Mouse (Mus musculus): Measurements from ENCODE around the gene Fign.

Gene Fign

DNA sequence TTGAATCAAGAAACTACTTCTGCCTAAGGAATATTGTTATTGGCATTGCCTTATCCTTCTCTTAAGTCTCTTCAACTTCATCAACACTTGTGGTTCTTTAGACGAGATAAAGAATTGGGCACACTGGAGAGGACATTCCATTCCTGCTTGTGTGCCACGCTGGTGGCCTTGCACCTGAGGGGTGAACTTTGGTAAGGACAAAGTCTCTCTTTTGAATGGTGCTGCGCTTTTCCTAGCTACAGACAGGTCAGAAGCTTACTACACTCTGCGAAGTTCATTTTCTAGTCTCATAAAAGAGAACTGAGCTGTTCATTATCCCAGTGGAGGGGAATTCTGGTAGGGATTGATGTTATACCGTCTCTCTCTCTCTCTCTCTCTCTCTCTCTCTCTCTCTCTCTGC lies 38.4 kb downstream of the Fign start:
- no peak for DNase-seq (ENCODE audit: low read depth, low spot score)

DNA sequence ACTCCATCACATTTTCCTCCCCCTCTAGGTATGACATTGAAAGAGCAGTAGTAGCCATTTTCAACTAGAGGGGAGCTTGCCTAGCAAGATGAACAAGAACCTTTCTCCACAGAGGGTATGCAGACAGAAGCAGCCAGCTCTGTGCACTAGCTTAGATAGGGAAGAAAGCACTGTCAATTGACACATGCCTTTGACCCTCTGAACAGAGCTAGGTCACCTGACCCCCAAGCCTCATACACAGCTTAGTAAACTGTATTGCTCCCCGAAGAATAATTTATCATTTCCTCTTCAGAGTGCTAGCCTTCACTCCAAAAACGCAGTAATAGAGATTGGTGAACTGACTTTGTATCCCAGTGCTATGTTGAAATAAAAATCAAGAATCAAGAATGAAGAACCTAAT lies 49.7 kb downstream of the Fign start:
- no peak for DNase-seq (ENCODE audit: low read depth, low spot score)

DNA sequence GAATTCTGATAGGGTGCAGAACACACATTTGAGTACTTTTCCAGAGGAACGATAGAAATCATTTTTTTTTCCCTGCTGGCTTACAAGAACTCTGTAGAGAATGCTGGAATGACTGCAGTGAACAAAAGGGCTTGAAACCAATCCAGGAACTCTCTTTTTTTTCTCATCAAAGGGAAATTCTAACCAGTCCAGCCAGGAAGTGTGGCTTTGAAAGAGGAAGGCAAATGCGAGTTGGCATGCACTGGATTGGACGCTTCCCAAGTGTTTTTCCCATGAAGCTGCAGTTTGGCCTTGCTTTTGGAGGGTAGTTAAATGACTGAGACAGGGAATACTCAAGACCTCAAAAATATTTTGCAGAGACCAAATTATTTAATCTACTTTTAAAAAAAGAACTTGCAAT lies 54.7 kb downstream of the Fign start:
- no peak for DNase-seq (ENCODE audit: low read depth, low spot score)

DNA sequence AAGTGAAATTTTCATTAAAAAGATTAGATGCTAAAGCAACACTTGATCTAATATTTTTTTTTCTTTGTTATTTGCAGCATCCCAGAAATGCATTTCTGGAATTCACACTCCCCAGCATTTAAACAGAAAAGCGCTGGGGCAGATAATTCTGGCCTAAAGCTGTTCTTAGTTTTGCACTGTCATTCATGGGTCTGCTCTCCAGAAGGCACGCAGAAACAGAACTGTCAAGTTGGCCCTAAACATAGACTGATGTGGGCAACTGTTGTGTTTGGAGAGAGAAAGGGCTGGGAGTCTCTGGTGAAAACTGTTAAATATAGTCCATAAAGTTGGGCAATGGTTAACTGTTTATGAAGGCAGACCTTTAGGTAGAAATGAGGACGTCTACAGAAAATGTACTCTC lies 62.4 kb downstream of the Fign start:
- no peak for DNase-seq (ENCODE audit: low read depth, low spot score)

DNA sequence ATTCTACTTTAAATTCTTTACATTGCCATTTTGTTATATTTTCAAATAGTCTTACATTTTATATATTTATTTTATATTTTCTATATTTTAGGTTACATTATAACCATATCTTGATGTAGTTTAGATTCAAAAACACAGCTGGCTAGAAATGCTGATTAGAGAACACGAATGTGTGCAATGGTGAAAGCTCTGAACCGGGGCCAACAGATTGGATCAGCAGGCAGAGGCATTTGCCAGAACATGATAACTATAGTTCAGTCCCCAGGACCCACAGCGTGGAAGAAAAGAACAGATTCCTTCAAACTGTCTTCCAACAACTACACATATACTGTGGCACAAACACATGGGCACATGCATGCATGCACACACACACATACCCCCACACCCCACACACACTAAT lies 64.0 kb downstream of the Fign start:
- no peak for DNase-seq (ENCODE audit: low read depth, low spot score)

DNA sequence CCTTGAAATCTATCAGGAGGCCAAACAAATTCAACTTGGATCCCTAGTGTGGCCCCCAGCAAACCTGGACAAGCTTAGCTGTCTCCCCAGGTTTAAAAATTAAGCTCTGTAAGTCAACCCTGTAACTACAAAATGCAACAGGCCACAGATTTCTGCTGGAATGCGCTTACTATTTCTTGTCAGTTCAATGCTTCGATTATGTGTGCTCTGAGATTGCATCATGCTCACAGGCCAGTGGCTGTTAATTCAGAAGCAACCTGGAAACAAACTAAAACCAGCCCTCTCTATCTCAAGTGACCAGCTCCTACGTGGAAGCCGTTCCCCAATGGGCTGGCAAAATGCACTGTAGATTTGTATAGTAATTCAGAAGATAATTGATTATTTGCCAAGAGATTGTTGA lies 71.9 kb downstream of the Fign start:
- no peak for DNase-seq (ENCODE audit: low read depth, low spot score)

DNA sequence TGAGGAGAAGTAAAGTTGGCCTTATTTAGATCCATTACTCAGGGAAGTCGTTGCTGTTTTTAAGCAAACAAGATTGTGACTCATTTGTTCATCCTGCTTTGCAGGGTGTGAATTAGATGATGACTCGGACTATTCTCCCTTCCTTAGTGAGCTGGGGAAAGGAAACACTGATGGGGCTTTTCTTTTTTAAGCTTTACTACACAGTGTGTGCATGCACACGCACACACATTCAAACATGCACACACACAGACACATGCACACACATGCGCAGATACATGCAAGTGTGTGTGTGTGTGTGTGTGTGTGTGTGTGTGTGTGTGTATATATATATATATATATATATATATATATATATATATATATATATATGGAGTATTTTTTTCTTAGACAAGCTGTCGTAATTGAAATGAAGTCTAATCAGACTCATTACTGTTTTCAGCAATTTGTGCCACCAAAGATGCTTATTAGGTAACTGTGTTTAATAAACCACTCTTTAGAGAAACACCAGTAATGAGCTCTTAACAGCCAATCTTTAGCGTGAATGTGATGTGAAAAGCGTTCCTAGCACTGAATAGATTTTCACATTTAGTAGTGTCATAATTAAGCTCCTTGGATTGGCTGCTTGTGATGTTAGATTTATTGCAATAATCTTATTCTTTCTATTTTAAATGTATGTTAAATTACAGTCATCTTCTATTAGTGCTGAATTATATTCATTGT lies 103.4 kb downstream of the Fign start:
- DNase-seq (ENCODE audit: low read depth, low spot score), result no peak

DNA sequence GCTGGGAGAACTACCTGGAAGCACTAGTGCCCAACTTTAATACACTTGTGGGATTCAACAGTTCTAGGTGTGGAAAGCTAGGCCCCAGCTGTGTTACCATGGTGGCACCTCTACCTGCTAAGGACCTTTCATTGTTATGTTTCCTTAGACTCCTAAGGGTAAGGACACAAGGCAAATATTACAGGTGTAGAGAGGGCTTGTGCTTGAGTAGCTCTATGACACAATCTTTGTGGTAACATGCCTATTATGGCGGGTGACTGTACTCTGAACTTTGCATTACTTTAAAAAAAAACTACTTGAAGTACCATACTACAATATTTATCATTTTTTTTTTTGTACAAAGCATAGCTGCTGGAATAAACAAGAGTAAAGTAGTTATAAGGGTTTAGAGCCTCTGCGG lies 112.4 kb downstream of the Fign start:
- DNase-seq (ENCODE audit: low read depth, low spot score), result no peak

DNA sequence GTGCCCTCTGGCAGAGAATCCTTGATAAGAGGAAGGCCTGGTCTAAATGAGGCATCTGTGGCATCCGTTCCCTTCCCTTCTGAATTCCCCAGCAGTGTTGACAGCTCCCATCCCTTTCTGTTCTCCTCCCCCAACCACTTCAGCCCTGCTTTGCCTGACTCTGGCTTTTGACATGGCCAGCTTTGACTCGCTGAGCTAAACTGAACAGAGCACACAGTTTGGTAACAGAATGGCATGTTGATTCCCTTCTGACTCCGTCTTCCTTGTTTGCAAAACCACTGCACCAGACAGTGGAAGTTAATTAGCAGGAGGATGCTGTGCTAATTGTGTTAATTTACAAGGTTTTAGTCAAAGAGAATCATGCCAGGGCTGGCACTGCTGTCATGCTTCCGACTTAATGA lies 115.5 kb downstream of the Fign start:
- no peak for DNase-seq (ENCODE audit: low read depth, low spot score)

DNA sequence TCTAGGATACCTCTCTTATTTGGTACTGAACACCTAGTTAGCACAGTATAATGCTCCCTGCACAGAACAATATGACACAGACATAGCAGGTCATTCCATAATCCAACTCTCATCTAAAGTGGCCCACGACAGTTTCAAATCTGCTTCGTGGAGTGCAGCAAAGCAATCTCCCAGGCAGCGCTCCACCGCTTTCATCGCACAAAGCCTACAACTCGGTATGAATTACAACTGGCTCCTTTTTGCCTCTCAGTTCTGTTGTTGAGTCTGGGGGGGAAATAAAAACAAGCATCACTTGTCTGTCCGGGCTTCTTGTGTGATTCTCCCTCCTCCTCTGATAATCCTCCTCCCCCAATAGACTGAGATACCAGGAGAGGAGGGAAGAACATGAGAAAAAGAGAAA lies 116.4 kb downstream of the Fign start:
- DNase-seq (ENCODE audit: low read depth, low spot score), result no peak

DNA sequence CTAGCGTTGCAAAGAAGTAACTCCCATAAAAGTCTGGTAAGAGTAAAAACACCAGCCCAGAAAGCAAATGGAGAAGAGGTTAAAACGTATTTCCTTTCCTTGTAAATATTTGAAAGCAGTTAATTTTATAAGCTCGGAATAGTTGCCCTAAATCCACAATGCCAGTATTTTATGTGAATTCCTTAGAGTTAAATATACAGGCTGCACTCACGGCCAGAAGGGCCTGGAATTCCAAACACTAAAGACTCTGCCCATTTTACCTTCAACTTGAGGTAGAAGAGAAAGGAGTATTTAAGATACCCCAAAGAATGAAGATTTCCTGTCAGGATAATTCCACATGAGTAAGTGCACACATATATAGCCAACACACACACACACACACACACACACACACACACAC lies 128.2 kb downstream of the Fign start:
- DNase-seq (ENCODE audit: low read depth, low spot score), result no peak

DNA sequence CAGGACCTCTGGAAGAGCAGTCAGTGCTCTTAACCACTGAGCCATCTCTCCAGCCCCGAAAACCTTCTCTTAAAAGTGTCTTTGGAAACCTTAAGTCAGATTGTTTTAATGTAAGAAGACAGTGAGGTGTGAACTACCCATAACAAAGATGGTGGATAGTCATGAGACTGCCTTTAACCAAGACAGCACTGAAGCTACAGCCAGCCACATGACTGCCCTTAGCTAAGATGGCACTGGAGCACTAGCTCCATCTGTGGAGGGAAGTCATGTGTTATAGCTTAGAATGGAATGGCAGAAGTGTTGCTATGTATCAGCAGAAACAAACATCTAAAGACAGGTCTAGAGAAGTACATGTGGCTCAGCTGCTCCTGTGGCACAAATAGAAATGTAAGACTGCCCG lies 166.8 kb downstream of the Fign start:
- DNase-seq (ENCODE audit: low read depth, low spot score), result no peak

DNA sequence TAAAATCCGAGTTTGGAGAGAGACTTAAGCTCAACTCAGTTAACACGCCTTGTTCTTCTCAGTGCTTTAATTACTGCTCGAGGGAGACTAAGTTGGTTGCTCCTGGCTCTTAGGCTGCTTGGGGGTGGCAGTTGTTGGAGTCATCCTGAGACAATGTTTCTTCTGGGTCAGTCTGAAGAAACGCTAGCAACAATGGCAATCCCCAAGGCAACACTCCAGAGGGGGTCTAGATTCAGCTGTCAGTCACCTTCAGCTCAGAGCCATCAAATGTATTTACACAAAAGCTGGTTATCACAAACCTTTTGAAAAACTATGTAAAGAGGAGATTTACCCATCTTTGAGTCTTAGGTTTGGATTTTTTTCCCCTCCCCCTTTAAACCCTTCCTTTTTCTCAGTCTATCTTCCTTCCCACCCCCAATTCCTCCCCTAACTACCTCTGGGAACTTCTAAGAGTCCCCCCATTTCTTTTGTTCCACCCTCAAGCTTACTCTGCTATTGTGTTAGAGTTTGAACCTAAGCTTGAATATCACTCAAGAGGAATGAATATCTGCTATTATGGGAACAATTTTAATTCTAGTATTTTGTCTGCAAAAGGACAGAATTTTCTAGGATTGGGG lies 171.2 kb downstream of the Fign start:
- no peak for DNase-seq (ENCODE audit: low read depth, low spot score)

DNA sequence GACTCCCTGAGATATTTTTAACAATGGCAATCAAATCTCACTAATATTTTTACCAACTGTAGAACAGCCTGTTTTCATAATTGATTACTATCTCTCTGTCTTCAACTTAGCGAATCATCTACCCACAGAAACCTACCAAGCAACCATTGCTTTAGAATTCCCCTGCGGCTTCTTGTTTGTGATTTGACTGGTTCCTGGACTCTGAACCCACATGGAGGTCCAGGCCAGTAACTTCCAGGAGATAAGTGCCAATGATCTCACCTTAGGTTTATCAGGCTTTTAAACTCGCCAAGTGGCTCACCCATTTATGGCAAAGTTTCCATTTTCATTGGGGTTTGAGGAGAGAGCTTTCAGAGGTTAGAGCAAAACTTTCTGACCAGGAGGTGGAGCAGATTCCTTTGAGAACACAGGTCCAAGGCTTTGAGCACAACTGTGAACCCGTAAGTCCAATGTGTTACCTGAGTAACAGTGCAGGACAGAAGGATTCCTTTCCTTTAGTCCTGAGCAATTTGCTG lies 172.1 kb downstream of the Fign start:
- DNase-seq (ENCODE audit: low read depth, low spot score), result no peak

All from embryo, embryonic 11.5 days (tissue).